ENCODE assay signal across 17 mouse cellular contexts in genomic region chr15:102208092-102208561, GRCm38 (mm10). TPM values are rescaled to one million over a fixed set of nuclear protein-coding genes. Genes with fewer than 3 reads are reported as not detected.
DNase-seq lines count a peak whose midpoint lies in the region; ATAC-seq and TF ChIP-seq lines count a peak whose summit lies in the region.
"Had no signal": no experiment of that assay in that cellular context is flagged by ENCODE, and none has a peak within 500 bp of the region (broad histone marks: within the 10 kb centered on the region; RNA-seq: fewer than 3 reads in every experiment).

No protein-coding gene starts in this region.

- no peak overlapping the region for H3K4me3 ChIP-seq in limb, embryonic 11.5 days (ENCODE audit: low read depth, low read length)
- no peak overlapping the region for H3K4me3 ChIP-seq in limb, embryonic 10.5 days
- peak overlapping the region in 1 of 3 experiments; percentile 2 for H3K4me3 ChIP-seq in CH12.LX (replicated peaks in 1 of 3; ENCODE audit: low read depth in 2 of 3, low read length in 2 of 3, poor library complexity in 1 of 3)
- H3K4me3 ChIP-seq in forebrain, embryonic 10.5 days, result no peak overlapping the region
- H3K4me3 ChIP-seq: liver, embryonic 12.5 days; midbrain, embryonic 10.5 days; stomach, embryonic 15.5 days had no signal

- H3K79me2 ChIP-seq in CH12.LX (replicated peaks; ENCODE audit: control insufficient read depth, extremely low read depth, insufficient read depth, poor library complexity, severe bottlenecking), result 0 out of 2 replicates have a peak, but pooled peaks cover 4% of the 10 kb centered on the region

- no peak overlapping the region for H3K4me2 ChIP-seq in limb, embryonic 11.5 days (ENCODE audit: low read depth, severe bottlenecking)
- peak overlapping the region; percentile 60 for H3K4me2 ChIP-seq in CH12.LX (ENCODE audit: insufficient read depth, low read depth, poor library complexity, severe bottlenecking)
- H3K4me2 ChIP-seq: liver, embryonic 12.5 days; stomach, embryonic 15.5 days had no signal

- TF ChIP-seq CTCF in CH12.LX (conservative IDR thresholded peaks at IDR 0.05 in 1 of 2, IDR thresholded peaks at IDR 0.05 in 1 of 2; ENCODE audit: low read depth in 2 of 2, low read length in 2 of 2), result no peak

- H3K9me3 ChIP-seq in limb, embryonic 11.5 days (ENCODE audit: control insufficient read depth, low read length), result no peaks in the 10 kb centered on the region
- H3K9me3 ChIP-seq in limb, embryonic 10.5 days (replicated peaks), result no peaks in the 10 kb centered on the region
- no peaks in the 10 kb centered on the region for H3K9me3 ChIP-seq in CH12.LX (replicated peaks; ENCODE audit: low read length)
- H3K9me3 ChIP-seq in forebrain, embryonic 10.5 days, result no peaks in the 10 kb centered on the region
- H3K9me3 ChIP-seq: liver, embryonic 12.5 days; midbrain, embryonic 10.5 days; stomach, embryonic 15.5 days had no signal

- no peak for TF ChIP-seq RAD21 in CH12.LX (IDR thresholded peaks at IDR 0.05; ENCODE audit: low read depth, low read length)

- no peak for DNase-seq in limb, embryonic 11.5 days (ENCODE audit: low spot score)
- DNase-seq in limb, embryonic 10.5 days (ENCODE audit: low spot score), result no peak
- peak; percentile 78 for DNase-seq in CH12.LX (ENCODE audit: extremely low read depth)
- peak; percentile 33 for DNase-seq in T-cell, adult 2 months (ENCODE audit: low spot score)
- peak; percentile 28 to 45 for DNase-seq in natural killer cell, adult 2 months (ENCODE audit: low spot score in 2 of 2)
- no peak for DNase-seq in forebrain, embryonic 10.5 days (ENCODE audit: extremely low spot score, low spot score)
- no peak for DNase-seq in MN1 (ENCODE audit: low spot score)
- DNase-seq: cerebellum, adult 18-20 months; embryo, embryonic 11 days; heart, adult 11 months; layer of hippocampus, adult 9-11 months; right cerebral cortex, postnatal 25 days had no signal

- no peaks in the 10 kb centered on the region for H3K27me3 ChIP-seq in limb, embryonic 11.5 days (ENCODE audit: control insufficient read depth, insufficient read depth, low read length)
- no peaks in the 10 kb centered on the region for H3K27me3 ChIP-seq in limb, embryonic 10.5 days (ENCODE audit: low read depth, poor library complexity, severe bottlenecking)
- no peaks in the 10 kb centered on the region for H3K27me3 ChIP-seq in CH12.LX (replicated peaks)
- H3K27me3 ChIP-seq in forebrain, embryonic 10.5 days (ENCODE audit: poor library complexity, severe bottlenecking), result no peaks in the 10 kb centered on the region
- H3K27me3 ChIP-seq: liver, embryonic 12.5 days; stomach, embryonic 15.5 days had no signal

- H3K4me1 ChIP-seq in limb, embryonic 11.5 days (ENCODE audit: control insufficient read depth, insufficient read depth, low read length), result peaks cover 13% of the 10 kb centered on the region
- H3K4me1 ChIP-seq in limb, embryonic 10.5 days, result peaks cover 19% of the 10 kb centered on the region
- H3K4me1 ChIP-seq in CH12.LX (ENCODE audit: control insufficient read depth in 1 of 2, insufficient read depth in 2 of 2), result peaks cover 22 to 61% of the 10 kb centered on the region in 2 experiments
- peaks cover 25% of the 10 kb centered on the region for H3K4me1 ChIP-seq in forebrain, embryonic 10.5 days

- H3K9ac ChIP-seq in limb, embryonic 11.5 days (ENCODE audit: low read length), result 0 out of 2 replicates have a peak overlapping the region, but pooled peaks have one; percentile 4
- H3K9ac ChIP-seq in CH12.LX (ENCODE audit: insufficient read depth, low read depth), result no peak overlapping the region
- H3K9ac ChIP-seq: liver, embryonic 12.5 days; stomach, embryonic 15.5 days had no signal

- WGBS in limb, embryonic 11.5 days, result 86% methylated on average over 9 of the region's 9 CpGs
- WGBS in limb, embryonic 10.5 days, result 89% methylated on average over 9 of the region's 9 CpGs
- WGBS in forebrain, embryonic 10.5 days, result 93% methylated on average over 9 of the region's 9 CpGs

- dilution Hi-C loops in CH12.LX (cut with MboI; ENCODE audit: extremely low pct_ligation_motif_present, extremely low pct_unique_long_range_greater_than_20kb, low sequenced_read_pairs), result no loop called here

- H3K27ac ChIP-seq in limb, embryonic 11.5 days (replicated peaks; ENCODE audit: low read depth, low read length), result no peak overlapping the region
- no peak overlapping the region for H3K27ac ChIP-seq in limb, embryonic 10.5 days
- peak overlapping the region; percentile 53; the same call in 1 of the 2 replicates for H3K27ac ChIP-seq in CH12.LX (ENCODE audit: insufficient read depth, low read depth)
- no peak overlapping the region for H3K27ac ChIP-seq in forebrain, embryonic 10.5 days
- H3K27ac ChIP-seq: liver, embryonic 12.5 days; midbrain, embryonic 10.5 days had no signal

- in situ Hi-C loops in CH12.LX (cut with MboI; ENCODE audit: low pct_ligation_motif_present, low pct_unique_long_range_greater_than_20kb, low sequenced_read_pairs), result no loop called here

- no peak for TF ChIP-seq POLR2A in CH12.LX (IDR thresholded peaks at IDR 0.05; ENCODE audit: low read depth, low read length)

- TF ChIP-seq EP300 in CH12.LX (IDR thresholded peaks at IDR 0.05; ENCODE audit: low read length), result peak; percentile 88

- no peak for ATAC-seq in limb, embryonic 11.5 days (ENCODE audit: insufficient number of reproducible peaks, low FRiP score, low TSS enrichment, low read depth)
- ATAC-seq: hindbrain, embryonic 16.5 days; liver, embryonic 12.5 days had no signal

- H3K36me3 ChIP-seq in limb, embryonic 11.5 days (ENCODE audit: control insufficient read depth, insufficient read depth, low read length), result peaks cover 21% of the 10 kb centered on the region; the same call in 1 of the 2 replicates
- peaks cover 86% of the 10 kb centered on the region for H3K36me3 ChIP-seq in limb, embryonic 10.5 days
- H3K36me3 ChIP-seq in CH12.LX (replicated peaks in 1 of 2; ENCODE audit: control insufficient read depth in 1 of 2, insufficient read depth in 1 of 2, low read length in 1 of 2), result peaks cover 54 to 71% of the 10 kb centered on the region in 2 experiments
- H3K36me3 ChIP-seq in forebrain, embryonic 10.5 days (replicated peaks), result peaks cover 85% of the 10 kb centered on the region

TF ChIP-seq in CH12.LX, 34 proteins besides CTCF, POLR2A, EP300 and RAD21 (continues in another document):
- TF ChIP-seq UBTF (IDR thresholded peaks at IDR 0.05; ENCODE audit: low read depth, low read length) (peak; percentile 81; the same call in 1 of the 2 replicates), MAX (IDR thresholded peaks at IDR 0.05; ENCODE audit: low read length) (peak; percentile 69), ETS1 (conservative IDR thresholded peaks at IDR 0.05; ENCODE audit: low read depth, low read length) (peak; percentile 89), SMC3 (IDR thresholded peaks at IDR 0.05; ENCODE audit: low read depth, low read length) (no peak), JUN (IDR thresholded peaks at IDR 0.05; ENCODE audit: insufficient read depth, low read depth, low read length) (no peak), ZMIZ1 (IDR thresholded peaks at IDR 0.05; ENCODE audit: low read depth, low read length) (no peak), MEF2A (IDR thresholded peaks at IDR 0.05; ENCODE audit: borderline replicate concordance, low read depth, low read length) (peak; percentile 73), POLR2AphosphoS2 (IDR thresholded peaks at IDR 0.05; ENCODE audit: low read depth, low read length) (no peak), KAT2A (IDR thresholded peaks at IDR 0.05; ENCODE audit: insufficient replicate concordance, low read length) (no peak), BHLHE40 (IDR thresholded peaks at IDR 0.05; ENCODE audit: low read depth, low read length) (peak; percentile 98), MXI1 (IDR thresholded peaks at IDR 0.05; ENCODE audit: low read depth, low read length) (peak; percentile 72)

RNA-seq across cellular contexts. Expression of gene Csad, which starts 3.6 kb away (rescaled TPM):
- polyA plus RNA-seq in limb, embryonic 11.5 days (2014; fragmentation: Nextera tagmentation; extraction: Ambion mirVana), result 37.3 and 37.5 TPM in 2 replicates
- 38.8 and 55.0 TPM in 2 replicates for polyA plus RNA-seq in limb, embryonic 10.5 days (2016; fragmentation: Nextera tagmentation; extraction: Ambion mirVana)
- total RNA-seq in CH12.LX (2012; rRNA removed) (2.8 and 4.7 TPM in 2 replicates), CH12.LX (2014; rRNA removed) (3.6 and 3.7 TPM in 2 replicates)
- polyA plus RNA-seq in CH12.LX (2012; ENCODE audit: insufficient read length, low read depth), result 3.8 and 4.2 TPM in 2 replicates
- polyA plus RNA-seq in forebrain, embryonic 10.5 days (2016; fragmentation: Nextera tagmentation; extraction: Ambion mirVana), result 36.0 and 39.9 TPM in 2 replicates

RNA-seq across cellular contexts. Expression of gene Zfp740, which starts 5.1 kb away (rescaled TPM):
- polyA plus RNA-seq in limb, embryonic 11.5 days (2014; fragmentation: Nextera tagmentation; extraction: Ambion mirVana), result 67.5 and 71.1 TPM in 2 replicates
- 73.0 and 88.7 TPM in 2 replicates for polyA plus RNA-seq in limb, embryonic 10.5 days (2016; fragmentation: Nextera tagmentation; extraction: Ambion mirVana)
- total RNA-seq in CH12.LX (2012; rRNA removed) (30.5 and 32.1 TPM in 2 replicates), CH12.LX (2014; rRNA removed) (46.1 and 51.9 TPM in 2 replicates)
- 37.4 and 38.7 TPM in 2 replicates for polyA plus RNA-seq in CH12.LX (2012; ENCODE audit: insufficient read length, low read depth)
- polyA plus RNA-seq in forebrain, embryonic 10.5 days (2016; fragmentation: Nextera tagmentation; extraction: Ambion mirVana), result 71.7 and 72.7 TPM in 2 replicates

RNA-seq across cellular contexts. Expression of gene Itgb7, which starts 23.6 kb away (rescaled TPM):
- polyA plus RNA-seq in limb, embryonic 11.5 days (2014; fragmentation: Nextera tagmentation; extraction: Ambion mirVana), result 0.57 and 0.71 TPM in 2 replicates
- 1.2 and 1.5 TPM in 2 replicates for polyA plus RNA-seq in limb, embryonic 10.5 days (2016; fragmentation: Nextera tagmentation; extraction: Ambion mirVana)
- 10.1 and 17.7 TPM in 2 replicates for total RNA-seq in CH12.LX (2012; rRNA removed)
- 1.8 and 3.7 TPM in 2 replicates for total RNA-seq in CH12.LX (2014; rRNA removed)
- 2.8 and 4.2 TPM in 2 replicates for polyA plus RNA-seq in CH12.LX (2012; ENCODE audit: insufficient read length, low read depth)
- 0.42 and 0.55 TPM in 2 replicates for polyA plus RNA-seq in forebrain, embryonic 10.5 days (2016; fragmentation: Nextera tagmentation; extraction: Ambion mirVana)

RNA-seq across cellular contexts. Expression of gene Rarg, which starts 49.2 kb away (rescaled TPM):
- polyA plus RNA-seq in limb, embryonic 11.5 days (2014; fragmentation: Nextera tagmentation; extraction: Ambion mirVana), result 118 and 119 TPM in 2 replicates
- 111 and 148 TPM in 2 replicates for polyA plus RNA-seq in limb, embryonic 10.5 days (2016; fragmentation: Nextera tagmentation; extraction: Ambion mirVana)
- total RNA-seq in CH12.LX (2012; rRNA removed) (0.64 and 0.76 TPM in 2 replicates), CH12.LX (2014; rRNA removed) (0.17 and 0.32 TPM in 2 replicates)
- 0.63 and 0.76 TPM in 2 replicates for polyA plus RNA-seq in CH12.LX (2012; ENCODE audit: insufficient read length, low read depth)
- polyA plus RNA-seq in forebrain, embryonic 10.5 days (2016; fragmentation: Nextera tagmentation; extraction: Ambion mirVana), result 27.5 and 31.3 TPM in 2 replicates

RNA-seq across cellular contexts. Expression of gene Soat2, which starts 57.8 kb away (rescaled TPM):
- polyA plus RNA-seq in limb, embryonic 11.5 days (2014; fragmentation: Nextera tagmentation; extraction: Ambion mirVana), result 0.09 and 0.24 TPM in 2 replicates
- polyA plus RNA-seq in limb, embryonic 10.5 days (2016; fragmentation: Nextera tagmentation; extraction: Ambion mirVana), result 0.06 and 0.24 TPM in 2 replicates
- total RNA-seq in CH12.LX (2012; rRNA removed) (3.7 and 10.4 TPM in 2 replicates), CH12.LX (2014; rRNA removed) (0.09 and 0.28 TPM in 2 replicates)
- 0.56 and 0.65 TPM in 2 replicates for polyA plus RNA-seq in CH12.LX (2012; ENCODE audit: insufficient read length, low read depth)
- polyA plus RNA-seq in forebrain, embryonic 10.5 days (2016; fragmentation: Nextera tagmentation; extraction: Ambion mirVana), result 0.09 TPM in 1 of 2 replicates, not detected in the other
- total RNA-seq: left cerebral cortex, postnatal 14 days had no signal
- polyA plus RNA-seq: hindbrain, embryonic 16.5 days had no signal

Comparison
In these comparisons a context has a peak if more than half of its experiments do, and no peak if none do; other contexts are left out.
1. DNase-seq: peak in CH12.LX (single experiment), T-cell, adult 2 months (single experiment) and natural killer cell, adult 2 months (2 of 2); none in limb, embryonic 11.5 days (single experiment), limb, embryonic 10.5 days (single experiment), forebrain, embryonic 10.5 days (single experiment) and MN1 (single experiment).